Mouse (Mus musculus) hematopoietic multipotent progenitor cell, adult 10-12 weeks (in vitro differentiated cells): ENCODE data around the gene Tcf7l2. TPM values are rescaled to one million over a fixed set of nuclear protein-coding genes. Genes with fewer than 3 reads are reported as not detected.

ENCODE experiments used
- polyA plus RNA-seq: library from polyadenylated mRNA; stranded (reverse); fragments of >175 nt; gene quantifications from 2 replicates; pipeline ENCODE4 v1.2.3, GENCODE M21; 2012; ENCODE audit warnings: low replicate concordance

Tcf7l2 gene
- polyA plus RNA-seq, result 12.1 and 16.1 TPM in 2 replicates

DNA sequence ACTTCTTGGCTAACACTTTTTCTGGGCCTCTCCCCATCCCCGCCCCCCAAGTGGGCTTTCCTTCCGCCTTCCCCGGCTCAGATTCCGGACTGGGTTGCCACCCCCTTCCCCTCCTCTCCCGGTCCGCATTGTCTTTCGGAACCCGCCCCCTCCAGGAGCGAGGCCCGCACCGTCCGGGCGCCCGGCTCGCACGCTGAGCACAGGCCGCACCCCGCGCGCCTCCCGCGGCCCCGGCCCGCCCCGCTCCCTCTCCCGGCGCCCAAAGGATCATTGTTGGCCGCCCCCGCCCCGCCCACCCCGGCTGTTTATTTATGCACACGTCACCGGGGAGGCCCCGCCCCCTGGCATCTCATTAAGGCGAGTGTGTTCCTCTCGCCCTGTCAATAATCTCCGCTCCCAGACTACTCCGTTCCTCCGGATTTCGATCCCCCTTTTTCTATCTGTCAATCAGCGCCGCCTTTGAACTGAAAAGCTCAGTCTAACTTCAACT is at the start of gene Tcf7l2:
Tcf7l2 (plus strand) TSS at position 382 of the 490 bp plus-strand sequence.

